Mouse (Mus musculus) liver, adult 2 months (tissue): Measurements from ENCODE around the gene Tnfsfm13.

Experiments
- CTCF ChIP-seq: fragments of 200-500 bp; IDR thresholded peaks from 2 replicates; pipeline ENCODE4 v1.5.1; 2011; ENCODE audit warnings: low read depth, low read length, control low read depth
- POLR2A ChIP-seq: fragments of 200-500 bp; IDR thresholded peaks from 2 replicates; pipeline ENCODE4 v1.6.1; 2011; ENCODE audit warnings: low read length, control low read depth; ENCODE audit not compliant: insufficient read depth; ENCODE audit errors: extremely low read depth

GRCm38 (mm10) chr11:69656065-69656455 is 39.8 kb downstream of the Tnfsfm13 start:
- no peak for TF ChIP-seq POLR2A
- TF ChIP-seq CTCF: no peak
